Mouse (Mus musculus): ENCODE data around the gene Fam83f.

Gene Fam83f

GRCm38 (mm10) chr15:80664444-80664843 lies 7.2 kb upstream of the Fam83f start:
- no peak for DNase-seq (ENCODE audit: low spot score)

GRCm38 (mm10) chr15:80672810-80673209 lies 1.2 kb downstream of the Fam83f start:
- DNase-seq (ENCODE audit: low spot score) = no peak

- DNase-seq (ENCODE audit: low spot score) = peak; percentile 23
Measured at GRCm38 (mm10) chr15:80673337-80674095, 1.9 kb downstream of the Fam83f start.

- no peak for DNase-seq (ENCODE audit: low spot score)
Measured at GRCm38 (mm10) chr15:80674700-80675099, 3.1 kb downstream of the Fam83f start.

GRCm38 (mm10) chr15:80679515-80680215 lies 8.0 kb downstream of the Fam83f start:
- DNase-seq (ENCODE audit: low spot score) = no peak

- DNase-seq (ENCODE audit: low spot score) = peak; percentile 29
Measured at GRCm38 (mm10) chr15:80680347-80681030, 8.8 kb downstream of the Fam83f start.

GRCm38 (mm10) chr15:80681466-80681881 lies 9.8 kb downstream of the Fam83f start:
- no peak for DNase-seq (ENCODE audit: low spot score)

- no peak for DNase-seq (ENCODE audit: low spot score)
Measured at GRCm38 (mm10) chr15:80682343-80682742, 10.7 kb downstream of the Fam83f start.

- no peak for DNase-seq (ENCODE audit: low spot score)
Measured at GRCm38 (mm10) chr15:80683151-80683550, 11.5 kb downstream of the Fam83f start.

- no peak for DNase-seq (ENCODE audit: low spot score)
Measured at GRCm38 (mm10) chr15:80683990-80684389, 12.3 kb downstream of the Fam83f start.

- DNase-seq (ENCODE audit: low spot score) = no peak
Measured at GRCm38 (mm10) chr15:80684786-80685602, 13.3 kb downstream of the Fam83f start.

- DNase-seq (ENCODE audit: low spot score) = no peak
Measured at GRCm38 (mm10) chr15:80685603-80685895, 13.9 kb downstream of the Fam83f start.

GRCm38 (mm10) chr15:80688536-80688935 lies 16.9 kb downstream of the Fam83f start:
- no peak for DNase-seq (ENCODE audit: low spot score)

- no peak for DNase-seq (ENCODE audit: low spot score)
Measured at GRCm38 (mm10) chr15:80693492-80693891, 21.8 kb downstream of the Fam83f start.

- peak; percentile 50 for DNase-seq (ENCODE audit: low spot score)
Measured at GRCm38 (mm10) chr15:80694125-80694910, 22.7 kb downstream of the Fam83f start.

- DNase-seq (ENCODE audit: low spot score) = peak; percentile 50
Measured at GRCm38 (mm10) chr15:80697564-80697963, 25.9 kb downstream of the Fam83f start.

- peak; percentile 67 for DNase-seq (ENCODE audit: low spot score)
Measured at GRCm38 (mm10) chr15:80701481-80702257, 30.0 kb downstream of the Fam83f start.

GRCm38 (mm10) chr15:80702910-80703309 lies 31.3 kb downstream of the Fam83f start:
- no peak for DNase-seq (ENCODE audit: low spot score)

GRCm38 (mm10) chr15:80703495-80703894 lies 31.8 kb downstream of the Fam83f start:
- DNase-seq (ENCODE audit: low spot score) = no peak

- peak; percentile 86 for DNase-seq (ENCODE audit: low spot score)
Measured at GRCm38 (mm10) chr15:80704267-80704666, 32.6 kb downstream of the Fam83f start.
